Mouse (Mus musculus): ENCODE measurements around the gene Stim2. TPM values are rescaled to one million over a fixed set of nuclear protein-coding genes. Genes with fewer than 3 reads are reported as not detected.
A peak's percentile ranks its signal among the peaks of the same experiment; 100 is the strongest.

Gene Stim2
- polyA plus RNA-seq, 1 experiment, result 6.9 TPM

DNA sequence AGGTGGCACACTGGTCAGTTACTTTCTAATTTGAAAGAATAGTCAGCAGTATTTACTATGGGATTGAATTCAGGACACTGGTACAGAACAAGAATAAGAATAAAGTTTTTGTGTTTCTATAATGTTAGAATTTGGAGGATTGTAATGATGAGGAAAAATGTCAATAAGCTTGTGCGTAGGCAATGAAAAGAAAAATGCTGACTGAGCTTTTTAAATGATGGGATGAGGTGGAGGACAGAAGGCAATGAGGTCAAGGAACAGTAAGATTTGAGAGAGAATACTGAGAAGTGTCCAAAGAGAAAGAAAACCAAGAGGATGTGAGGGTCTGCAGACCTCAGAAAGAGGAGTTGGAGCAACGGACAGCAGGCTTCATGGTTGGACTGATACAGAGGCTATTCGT is 89.6 kb downstream of the Stim2 start:
- Histone ChIP-seq H3K27me3 (replicated peaks) (no peaks in the 10 kb centered on the region), H3K4me3 (replicated peaks) (no peak overlapping the region), H3K36me3 (replicated peaks; ENCODE audit: low read length) (peaks cover 17% of the 10 kb centered on the region), H3K9me3 (no peaks in the 10 kb centered on the region), H3K4me1 (peaks cover 64% of the 10 kb centered on the region)
- no peak for TF ChIP-seq FLI1 (IDR thresholded peaks at IDR 0.05; ENCODE audit: low read length)
- TF ChIP-seq GATA1 (IDR thresholded peaks at IDR 0.05; ENCODE audit: borderline replicate concordance, low read length), result no peak

- peak overlapping the region; percentile 81 for H3K4me3 ChIP-seq (replicated peaks)
Observed at GRCm38 (mm10) chr5:54098219-54098618, 99.9 kb downstream of the Stim2 start.

GRCm38 (mm10) chr5:54100916-54101315 is 102.6 kb downstream of the Stim2 start:
- no peaks in the 10 kb centered on the region for H3K9me3 ChIP-seq
- H3K4me3 ChIP-seq (replicated peaks), result peak overlapping the region; percentile 43
- H3K36me3 ChIP-seq (replicated peaks; ENCODE audit: low read length), result peaks cover 32% of the 10 kb centered on the region
- no peak for TF ChIP-seq FLI1 (IDR thresholded peaks at IDR 0.05; ENCODE audit: low read length)
- TF ChIP-seq GATA1 (IDR thresholded peaks at IDR 0.05; ENCODE audit: borderline replicate concordance, low read length), result no peak
- H3K27me3 ChIP-seq (replicated peaks), result no peaks in the 10 kb centered on the region
- peaks cover 61% of the 10 kb centered on the region for H3K4me1 ChIP-seq

More at GRCm38 (mm10) chr5:54098219-54098618, 99.9 kb downstream of the Stim2 start:
- Histone ChIP-seq H3K4me1 (peaks cover 78% of the 10 kb centered on the region), H3K36me3 (replicated peaks; ENCODE audit: low read length) (peaks cover 21% of the 10 kb centered on the region), H3K27me3 (replicated peaks) (no peaks in the 10 kb centered on the region), H3K9me3 (no peaks in the 10 kb centered on the region)
- TF ChIP-seq FLI1 (IDR thresholded peaks at IDR 0.05; ENCODE audit: low read length), result no peak
- TF ChIP-seq GATA1 (IDR thresholded peaks at IDR 0.05; ENCODE audit: borderline replicate concordance, low read length), result no peak

- Histone ChIP-seq H3K4me1 (peaks cover 58% of the 10 kb centered on the region), H3K36me3 (replicated peaks; ENCODE audit: low read length) (peaks cover 34% of the 10 kb centered on the region), H3K9me3 (no peaks in the 10 kb centered on the region), H3K27me3 (replicated peaks) (no peaks in the 10 kb centered on the region), H3K4me3 (replicated peaks) (peak overlapping the region; percentile 84)
- TF ChIP-seq FLI1 (IDR thresholded peaks at IDR 0.05; ENCODE audit: low read length), result no peak
- TF ChIP-seq GATA1 (IDR thresholded peaks at IDR 0.05; ENCODE audit: borderline replicate concordance, low read length), result no peak
Observed at GRCm38 (mm10) chr5:54101318-54101717, 103.0 kb downstream of the Stim2 start.

- H3K4me1 ChIP-seq, result peaks cover 53% of the 10 kb centered on the region
- H3K36me3 ChIP-seq (replicated peaks; ENCODE audit: low read length), result peaks cover 39% of the 10 kb centered on the region
- no peaks in the 10 kb centered on the region for H3K27me3 ChIP-seq (replicated peaks)
- no peak overlapping the region for H3K4me3 ChIP-seq (replicated peaks)
- TF ChIP-seq FLI1 (IDR thresholded peaks at IDR 0.05; ENCODE audit: low read length) (no peak), GATA1 (IDR thresholded peaks at IDR 0.05; ENCODE audit: borderline replicate concordance, low read length) (no peak)
- H3K9me3 ChIP-seq, result no peaks in the 10 kb centered on the region
Observed at GRCm38 (mm10) chr5:54101960-54102359, 103.7 kb downstream of the Stim2 start.

GRCm38 (mm10) chr5:54106669-54107068 is 108.4 kb downstream of the Stim2 start:
- Histone ChIP-seq H3K4me3 (replicated peaks) (no peak overlapping the region), H3K36me3 (replicated peaks; ENCODE audit: low read length) (peaks cover 65% of the 10 kb centered on the region), H3K4me1 (peaks cover 16% of the 10 kb centered on the region), H3K9me3 (no peaks in the 10 kb centered on the region), H3K27me3 (replicated peaks) (no peaks in the 10 kb centered on the region)
- TF ChIP-seq FLI1 (IDR thresholded peaks at IDR 0.05; ENCODE audit: low read length) (no peak), GATA1 (IDR thresholded peaks at IDR 0.05; ENCODE audit: borderline replicate concordance, low read length) (no peak)

DNA sequence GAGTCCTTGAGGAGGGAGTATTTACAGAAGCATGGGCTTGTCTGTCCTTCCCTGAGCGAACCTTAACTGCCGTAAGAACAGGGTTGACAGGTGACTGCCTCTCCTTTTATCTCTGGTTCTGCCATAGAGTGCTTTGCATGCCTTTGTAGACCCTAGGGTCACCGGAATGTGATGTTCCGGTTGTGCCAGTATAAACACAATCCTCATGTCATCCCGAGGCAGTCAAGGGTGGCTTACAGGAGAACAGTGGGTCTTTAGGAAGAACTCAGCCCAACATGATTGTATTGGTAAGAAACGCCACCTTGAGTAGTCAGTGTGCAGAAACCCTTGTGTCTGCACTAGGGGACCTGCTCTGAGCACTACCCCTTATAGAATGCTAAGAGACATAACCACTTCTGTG is 108.8 kb downstream of the Stim2 start:
- Histone ChIP-seq H3K4me3 (replicated peaks) (no peak overlapping the region), H3K27me3 (replicated peaks) (no peaks in the 10 kb centered on the region), H3K36me3 (replicated peaks; ENCODE audit: low read length) (peaks cover 68% of the 10 kb centered on the region), H3K4me1 (peaks cover 13% of the 10 kb centered on the region), H3K9me3 (no peaks in the 10 kb centered on the region)
- TF ChIP-seq GATA1 (IDR thresholded peaks at IDR 0.05; ENCODE audit: borderline replicate concordance, low read length), result no peak
- TF ChIP-seq FLI1 (IDR thresholded peaks at IDR 0.05; ENCODE audit: low read length), result no peak

GRCm38 (mm10) chr5:54109096-54109495 is 110.8 kb downstream of the Stim2 start:
- H3K4me1 ChIP-seq, result peaks cover 5% of the 10 kb centered on the region
- H3K9me3 ChIP-seq, result no peaks in the 10 kb centered on the region
- TF ChIP-seq FLI1 (IDR thresholded peaks at IDR 0.05; ENCODE audit: low read length) (no peak), GATA1 (IDR thresholded peaks at IDR 0.05; ENCODE audit: borderline replicate concordance, low read length) (no peak)
- peaks cover 60% of the 10 kb centered on the region for H3K36me3 ChIP-seq (replicated peaks; ENCODE audit: low read length)
- no peaks in the 10 kb centered on the region for H3K27me3 ChIP-seq (replicated peaks)
- H3K4me3 ChIP-seq (replicated peaks), result no peak overlapping the region

GRCm38 (mm10) chr5:54110789-54111188 is 112.5 kb downstream of the Stim2 start:
- Histone ChIP-seq H3K36me3 (replicated peaks; ENCODE audit: low read length) (peaks cover 58% of the 10 kb centered on the region), H3K4me1 (peaks cover 5% of the 10 kb centered on the region), H3K9me3 (no peaks in the 10 kb centered on the region), H3K27me3 (replicated peaks) (no peaks in the 10 kb centered on the region), H3K4me3 (replicated peaks) (no peak overlapping the region)
- no peak for TF ChIP-seq GATA1 (IDR thresholded peaks at IDR 0.05; ENCODE audit: borderline replicate concordance, low read length)
- TF ChIP-seq FLI1 (IDR thresholded peaks at IDR 0.05; ENCODE audit: low read length), result no peak

- no peaks in the 10 kb centered on the region for H3K27me3 ChIP-seq (replicated peaks)
- H3K36me3 ChIP-seq (replicated peaks; ENCODE audit: low read length), result peaks cover 67% of the 10 kb centered on the region
- no peak overlapping the region for H3K4me3 ChIP-seq (replicated peaks)
- no peaks in the 10 kb centered on the region for H3K9me3 ChIP-seq
- TF ChIP-seq FLI1 (IDR thresholded peaks at IDR 0.05; ENCODE audit: low read length), result no peak
- no peak for TF ChIP-seq GATA1 (IDR thresholded peaks at IDR 0.05; ENCODE audit: borderline replicate concordance, low read length)
- H3K4me1 ChIP-seq, result 0 out of 2 replicates have a peak, but pooled peaks cover 3% of the 10 kb centered on the region
Observed at GRCm38 (mm10) chr5:54113284-54113683, 115.0 kb downstream of the Stim2 start.

DNA sequence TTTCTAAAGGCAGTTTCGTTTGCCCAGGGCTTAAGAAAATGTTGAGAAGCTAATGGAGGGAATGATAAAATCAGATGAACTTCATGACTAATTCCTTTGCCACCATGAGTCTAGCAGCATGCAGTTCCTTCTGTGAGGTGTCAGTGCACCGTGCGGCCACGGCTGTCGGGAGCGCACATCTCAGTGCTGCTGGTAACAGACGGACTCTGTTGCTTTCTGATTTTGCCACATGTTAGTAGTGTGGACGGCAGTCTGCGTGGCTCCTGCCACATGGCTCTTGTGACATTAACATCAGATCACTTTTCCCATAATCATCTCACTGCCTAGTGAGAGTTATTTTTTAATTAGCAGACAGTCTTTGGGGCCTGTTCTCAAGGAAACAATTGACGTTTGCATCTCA is 118.2 kb downstream of the Stim2 start:
- TF ChIP-seq GATA1 (IDR thresholded peaks at IDR 0.05; ENCODE audit: borderline replicate concordance, low read length) (no peak), FLI1 (IDR thresholded peaks at IDR 0.05; ENCODE audit: low read length) (no peak)
- Histone ChIP-seq H3K4me3 (replicated peaks) (no peak overlapping the region), H3K36me3 (replicated peaks; ENCODE audit: low read length) (peaks cover 66% of the 10 kb centered on the region), H3K27me3 (replicated peaks) (no peaks in the 10 kb centered on the region), H3K4me1 (0 out of 2 replicates have a peak, but pooled peaks cover 3% of the 10 kb centered on the region), H3K9me3 (no peaks in the 10 kb centered on the region)

Data from megakaryocyte, embryonic 14.5 days (primary cell).